Mouse (Mus musculus) midbrain, embryonic 15.5 days (tissue): Measurements from ENCODE around the gene Vhl. TPM values are rescaled to one million over a fixed set of nuclear protein-coding genes. Genes with fewer than 3 reads are reported as not detected.

Source experiments
- ATAC-seq: fragments of 200-750 bp; cut with Nextera tagmentation; replicated peaks from 2 replicates; pipeline ENCODE4 v1.8.0; 2017; ENCODE audit warnings: moderate TSS enrichment
- H3K27ac ChIP-seq: fragments of 300-500 bp; sonication (generic); 2 replicates; pipeline ENCODE4 v1.5.1; 2015; ENCODE audit warnings: mild to moderate bottlenecking, inconsistent platforms
- H3K27me3 ChIP-seq: fragments of 300-500 bp; sonication (generic); replicated peaks from 2 replicates; pipeline ENCODE4 v1.6.1; 2015; ENCODE audit warnings: inconsistent platforms
- H3K36me3 ChIP-seq: fragments of 300-500 bp; sonication (generic); replicated peaks from 2 replicates; pipeline ENCODE4 v1.6.1; 2015; ENCODE audit warnings: inconsistent platforms
- H3K4me1 ChIP-seq: fragments of 300-500 bp; sonication (generic); 2 replicates; pipeline ENCODE4 v1.6.1; 2015; ENCODE audit warnings: inconsistent platforms
- H3K4me2 ChIP-seq: fragments of 300-500 bp; sonication (generic); 2 replicates; pipeline ENCODE4 v1.6.1; 2015; ENCODE audit warnings: inconsistent platforms, mild to moderate bottlenecking, moderate library complexity
- H3K4me3 ChIP-seq: fragments of 300-500 bp; sonication (generic); 2 replicates; pipeline ENCODE4 v1.5.1; 2015; ENCODE audit warnings: mild to moderate bottlenecking, inconsistent platforms
- H3K9ac ChIP-seq: fragments of 300-500 bp; sonication (generic); 2 replicates; pipeline ENCODE4 v1.6.1; 2015; ENCODE audit warnings: mild to moderate bottlenecking, inconsistent platforms
- H3K9me3 ChIP-seq: fragments of 300-500 bp; sonication (generic); 2 replicates; pipeline ENCODE4 v1.6.1; 2016; ENCODE audit warnings: inconsistent platforms
- WGBS: fragments of 180-500 bp; shearing (Covaris S2); methylation state at CpG from one replicate; pipeline ENCODE4 v1.1.7; 2015; ENCODE audit warnings: mixed read lengths; 5-methylcytosine and 5-hydroxymethylcytosine counted together
- polyA plus RNA-seq: library from polyadenylated mRNA; unstranded; fragments of >200 nt; fragmentation: Nextera tagmentation; extraction: Ambion mirVana; gene quantifications from 2 replicates; pipeline ENCODE4 v1.2.1, GENCODE M21; 2015

The Vhl gene
- polyA plus RNA-seq, 1 experiment from 2014 or later = 75.8 TPM

DNA sequence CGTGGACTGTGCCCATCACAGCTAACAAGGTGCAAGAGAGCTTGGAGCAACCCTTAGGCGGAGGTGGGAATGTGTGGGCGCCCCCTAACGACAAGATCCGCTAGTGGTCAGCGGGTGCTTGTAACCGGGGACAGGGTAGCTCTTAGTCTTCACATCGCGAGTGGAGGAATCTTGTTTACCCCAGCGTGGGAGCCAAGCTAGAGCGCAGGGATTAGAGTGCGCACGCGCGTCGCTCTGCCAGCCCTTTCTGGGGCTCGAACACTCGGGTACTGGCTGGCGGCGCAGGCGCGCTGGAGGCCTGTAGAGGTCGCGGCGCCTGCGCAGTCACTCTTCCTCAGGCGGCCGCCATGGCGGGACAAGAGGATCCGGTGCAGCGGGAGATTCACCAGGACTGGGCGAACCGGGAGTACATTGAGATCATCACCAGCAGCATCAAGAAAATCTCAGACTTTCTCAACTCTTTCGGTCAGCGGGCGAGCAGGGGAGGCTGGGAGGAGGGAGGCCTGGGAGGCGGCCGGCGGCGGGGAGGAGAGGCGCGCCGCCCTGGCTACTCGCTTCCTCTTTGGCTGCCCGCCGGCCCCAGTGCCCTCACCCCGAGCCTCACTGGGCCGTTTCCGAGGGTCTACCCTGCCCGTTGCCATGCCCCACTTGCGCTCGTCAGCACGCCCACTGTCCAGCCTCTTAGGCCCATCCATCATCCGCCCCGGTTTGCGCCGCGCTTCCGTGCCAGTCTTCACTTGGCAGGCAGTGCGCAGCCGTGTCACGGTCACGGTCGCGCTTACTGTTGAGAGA, 19.1 kb upstream of the Vhl start, which contains the start of gene Brk1:
Brk1 (plus strand) TSS at position 341 of the 792 bp plus-strand sequence.
- H3K4me1 ChIP-seq = peaks cover 24% of the 10 kb centered on the region
- H3K9me3 ChIP-seq = no peaks in the 10 kb centered on the region
- peak within 1 kb of the TSS; percentile 90 for H3K9ac ChIP-seq
- peak within 1 kb of the TSS; percentile 95 for H3K4me3 ChIP-seq
- peak; percentile 96 for ATAC-seq
- H3K27ac ChIP-seq = peak within 1 kb of the TSS; percentile 78
- H3K27me3 ChIP-seq = no peaks in the 10 kb centered on the region
- peak within 1 kb of the TSS; percentile 89 for H3K4me2 ChIP-seq
- under 1% methylated on average over 63 of the region's 65 CpGs for WGBS
- H3K36me3 ChIP-seq = no peaks in the 10 kb centered on the region

DNA sequence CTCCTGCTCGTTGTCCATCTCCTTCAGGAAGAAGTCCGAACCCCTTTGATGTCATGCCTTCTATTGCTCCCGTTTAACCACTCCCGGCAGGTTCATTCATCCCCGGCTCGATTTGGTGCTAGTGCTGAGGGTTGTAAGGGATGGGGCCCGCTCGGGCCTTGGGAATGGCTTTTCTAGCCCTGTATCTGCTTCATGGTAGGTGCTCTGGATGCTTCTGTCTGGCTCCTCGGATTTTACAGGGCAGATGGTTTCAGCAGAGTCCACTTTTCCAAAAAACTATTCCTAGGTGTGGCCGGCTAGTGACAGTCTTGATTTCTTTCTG, 18.6 kb upstream of the Vhl start:
- no peaks in the 10 kb centered on the region for H3K9me3 ChIP-seq
- H3K27ac ChIP-seq = peak overlapping the region; percentile 78
- H3K27me3 ChIP-seq = no peaks in the 10 kb centered on the region
- peaks cover 24% of the 10 kb centered on the region for H3K4me1 ChIP-seq
- WGBS = 5% methylated on average over 10 of the region's 10 CpGs
- peak overlapping the region; percentile 89 for H3K4me2 ChIP-seq
- H3K9ac ChIP-seq = peak overlapping the region; percentile 90
- no peaks in the 10 kb centered on the region for H3K36me3 ChIP-seq
- ATAC-seq = no peak
- peak overlapping the region; percentile 95 for H3K4me3 ChIP-seq

DNA sequence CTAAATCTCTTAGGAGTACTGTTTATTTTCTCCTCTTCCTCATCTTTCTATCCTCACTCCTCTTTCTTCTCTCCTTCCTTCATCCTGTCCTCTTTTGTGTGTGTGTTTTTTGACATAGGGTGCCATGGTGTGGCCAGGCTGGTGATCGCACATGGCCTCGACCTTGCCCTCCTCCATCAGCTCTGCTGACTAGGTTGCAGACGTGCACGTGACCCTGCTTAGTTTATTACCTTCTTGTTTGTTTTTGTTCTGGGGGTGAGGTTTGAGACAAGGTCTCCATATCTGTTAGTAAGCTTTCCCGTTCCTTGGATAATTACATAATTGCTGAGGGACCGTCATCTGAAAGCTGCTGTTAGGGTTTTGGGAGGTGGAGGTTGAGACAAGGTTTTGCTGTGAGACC, 14.9 kb upstream of the Vhl start:
- WGBS = 95% methylated on average over 6 of the region's 6 CpGs
- H3K4me2 ChIP-seq = no peak overlapping the region
- H3K9me3 ChIP-seq = no peaks in the 10 kb centered on the region
- H3K27ac ChIP-seq = no peak overlapping the region
- 0 out of 2 replicates have a peak, but pooled peaks cover 4% of the 10 kb centered on the region for H3K36me3 ChIP-seq
- ATAC-seq = no peak
- no peaks in the 10 kb centered on the region for H3K27me3 ChIP-seq
- peaks cover 24% of the 10 kb centered on the region for H3K4me1 ChIP-seq
- no peak overlapping the region for H3K4me3 ChIP-seq
- H3K9ac ChIP-seq = no peak overlapping the region

DNA sequence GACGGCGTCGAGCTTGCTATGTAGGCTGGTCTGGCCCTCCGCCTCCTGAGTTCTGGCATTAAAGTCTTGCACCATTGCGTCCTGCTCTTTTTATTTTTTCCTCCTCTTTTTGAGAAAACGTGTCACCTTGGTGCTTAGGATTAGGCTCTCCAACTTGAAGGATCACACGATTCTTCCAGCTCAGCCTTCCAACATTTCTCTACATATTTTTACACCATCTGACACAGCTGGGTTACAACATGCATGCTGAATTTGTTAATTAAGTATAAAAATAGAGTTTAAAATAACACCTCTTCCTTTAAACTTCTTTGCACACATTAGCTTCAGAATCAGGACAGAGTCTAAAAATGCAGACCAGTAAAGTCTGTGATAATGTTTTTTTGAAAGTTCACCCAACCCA, 14.5 kb upstream of the Vhl start:
- ATAC-seq = no peak
- Histone ChIP-seq H3K4me1 (peaks cover 24% of the 10 kb centered on the region), H3K4me3 (no peak overlapping the region), H3K27ac (no peak overlapping the region), H3K9me3 (no peaks in the 10 kb centered on the region), H3K4me2 (no peak overlapping the region), H3K36me3 (0 out of 2 replicates have a peak, but pooled peaks cover 4% of the 10 kb centered on the region), H3K9ac (no peak overlapping the region), H3K27me3 (no peaks in the 10 kb centered on the region)
- 92% methylated on average over 7 of the region's 7 CpGs for WGBS

DNA sequence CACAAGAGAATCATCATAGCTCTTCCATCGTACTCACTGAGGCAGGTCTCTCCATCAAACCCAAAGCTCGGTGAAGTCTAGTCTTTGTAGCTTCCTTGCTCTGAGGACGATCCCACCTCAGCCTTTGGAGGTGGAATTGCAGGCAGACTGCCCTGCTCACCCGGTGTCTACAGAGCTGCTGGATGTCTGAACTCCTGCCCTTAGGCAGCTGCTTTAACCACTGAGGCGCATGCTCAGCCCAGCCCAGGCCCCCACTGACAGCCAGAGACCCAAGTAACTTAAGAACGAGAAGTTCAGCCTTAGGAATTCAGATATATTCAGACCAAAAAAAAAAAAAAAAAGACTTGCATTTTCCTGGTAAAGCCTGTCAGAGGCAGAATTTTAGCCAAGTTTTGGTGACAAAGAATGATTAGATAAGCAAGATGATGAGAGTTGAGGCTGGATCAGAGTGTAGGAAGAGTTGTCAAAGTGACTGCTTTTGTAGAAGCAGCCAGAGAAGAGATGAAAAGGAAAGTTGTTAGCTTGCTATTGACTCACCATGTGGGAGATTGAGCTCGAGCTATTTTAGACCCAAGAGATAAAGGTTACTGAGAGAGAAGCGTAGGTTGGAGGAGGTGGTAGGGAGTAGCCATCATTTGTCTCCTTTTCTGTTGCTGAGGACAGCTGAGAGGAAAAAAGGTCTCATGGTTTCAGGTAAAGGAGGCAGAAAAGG, 11.3 kb upstream of the Vhl start:
- Histone ChIP-seq H3K27ac (no peak overlapping the region), H3K9ac (no peak overlapping the region), H3K4me3 (no peak overlapping the region), H3K4me2 (no peak overlapping the region), H3K4me1 (0 out of 2 replicates have a peak, but pooled peaks cover 5% of the 10 kb centered on the region), H3K9me3 (no peaks in the 10 kb centered on the region), H3K36me3 (peaks cover 28% of the 10 kb centered on the region; the same call in 1 of the 2 replicates), H3K27me3 (no peaks in the 10 kb centered on the region)
- ATAC-seq = no peak
- 97% methylated on average over 8 of the region's 8 CpGs for WGBS

DNA sequence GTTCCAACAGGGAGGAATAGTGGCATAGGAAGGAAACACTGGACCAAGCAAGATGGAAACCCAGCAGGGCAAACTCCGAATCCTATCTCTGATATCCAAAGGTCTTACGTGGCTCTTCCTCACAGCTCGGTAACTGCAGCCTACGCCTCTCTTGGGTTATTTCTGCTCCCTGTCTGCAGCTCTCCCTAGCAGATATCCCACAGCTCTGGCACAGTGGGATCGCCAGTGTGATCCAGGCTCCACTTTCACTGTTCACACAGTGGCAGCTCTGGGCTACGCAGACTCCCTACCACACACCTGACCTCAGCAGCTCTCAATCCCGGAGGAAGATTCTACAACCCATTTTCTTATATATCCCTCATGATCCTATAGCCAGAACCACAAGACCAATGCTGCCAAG, 9.6 kb upstream of the Vhl start:
- Histone ChIP-seq H3K4me3 (no peak overlapping the region), H3K27ac (no peak overlapping the region), H3K36me3 (peaks cover 28% of the 10 kb centered on the region; the same call in 1 of the 2 replicates), H3K4me2 (no peak overlapping the region), H3K4me1 (no peaks in the 10 kb centered on the region), H3K9me3 (no peaks in the 10 kb centered on the region), H3K9ac (no peak overlapping the region), H3K27me3 (no peaks in the 10 kb centered on the region)
- ATAC-seq = no peak
- 97% methylated on average over 7 of the region's 7 CpGs for WGBS

DNA sequence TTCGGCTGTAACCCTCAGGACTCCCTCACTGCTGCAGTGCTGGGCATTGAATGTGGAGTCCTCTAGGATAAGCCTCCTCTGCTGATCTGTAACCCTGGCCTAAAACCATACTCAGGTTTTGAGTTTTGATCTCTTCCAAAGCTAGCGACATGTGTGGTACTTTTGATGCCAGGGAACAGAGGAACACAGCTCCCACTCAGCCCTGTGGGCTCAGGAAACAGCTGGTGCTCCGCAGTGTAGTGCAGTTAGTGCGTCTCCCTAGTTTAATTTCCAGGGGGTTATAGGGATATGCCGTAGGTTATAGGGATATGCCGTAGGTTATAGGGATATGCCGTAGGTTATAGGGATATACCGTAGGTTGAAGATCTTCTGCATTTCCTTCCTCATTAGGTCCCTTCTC, 8.8 kb upstream of the Vhl start:
- 95% methylated on average over 8 of the region's 8 CpGs for WGBS
- no peak for ATAC-seq

DNA sequence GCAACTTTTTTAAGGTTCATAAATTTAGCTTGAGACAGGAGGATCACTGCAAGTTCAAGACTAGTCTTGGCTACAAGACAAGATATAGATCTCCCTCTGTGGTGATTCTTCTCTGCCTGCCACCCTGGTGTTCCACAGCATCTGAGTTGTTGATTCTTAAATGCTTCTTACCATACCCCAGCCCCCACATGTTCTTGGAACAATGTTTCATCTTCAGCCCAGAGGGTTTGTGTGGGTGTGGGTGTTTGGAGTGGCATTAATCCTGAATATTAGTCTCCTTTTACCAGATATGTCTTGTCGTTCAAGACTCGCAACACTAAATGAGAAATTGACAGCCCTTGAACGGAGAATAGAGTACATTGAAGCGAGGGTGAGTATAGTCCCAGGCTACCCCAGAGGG, 8.3 kb upstream of the Vhl start:
- Histone ChIP-seq H3K9me3 (no peaks in the 10 kb centered on the region), H3K36me3 (peaks cover 28% of the 10 kb centered on the region; the same call in 1 of the 2 replicates), H3K4me3 (no peak overlapping the region), H3K27ac (no peak overlapping the region), H3K4me2 (no peak overlapping the region), H3K9ac (no peak overlapping the region), H3K27me3 (no peaks in the 10 kb centered on the region), H3K4me1 (no peaks in the 10 kb centered on the region)
- ATAC-seq = no peak
- 99% methylated on average over 4 of the region's 4 CpGs for WGBS

More for the DNA sequence above, 8.8 kb upstream of the Vhl start:
- H3K4me2 ChIP-seq = no peak overlapping the region
- H3K4me3 ChIP-seq = no peak overlapping the region
- no peaks in the 10 kb centered on the region for H3K9me3 ChIP-seq
- no peak overlapping the region for H3K27ac ChIP-seq
- H3K27me3 ChIP-seq = no peaks in the 10 kb centered on the region
- no peaks in the 10 kb centered on the region for H3K4me1 ChIP-seq
- H3K9ac ChIP-seq = no peak overlapping the region
- H3K36me3 ChIP-seq = peaks cover 28% of the 10 kb centered on the region; the same call in 1 of the 2 replicates

DNA sequence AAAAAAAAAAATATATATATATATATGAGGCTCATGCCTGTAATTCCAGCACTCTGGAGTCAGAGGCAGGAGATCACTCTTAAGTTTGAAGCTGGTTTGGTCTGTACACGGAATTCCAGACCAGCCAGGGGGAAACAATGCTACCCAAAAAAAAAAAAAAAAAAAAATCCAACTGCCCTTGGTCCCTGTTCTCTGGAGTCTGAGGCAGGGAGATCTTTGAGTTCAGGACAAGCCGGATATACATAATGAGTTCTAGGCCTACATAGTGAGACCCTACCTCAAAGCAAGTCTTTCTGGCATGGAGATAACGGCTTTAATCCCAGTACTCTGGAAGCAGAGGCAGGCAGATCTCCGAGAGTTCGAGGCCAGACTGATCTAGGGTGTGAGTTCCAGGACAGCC, 373 bp upstream of the Vhl start:
- Histone ChIP-seq H3K4me3 (peak overlapping the region; percentile 63), H3K27me3 (no peaks in the 10 kb centered on the region), H3K9me3 (no peaks in the 10 kb centered on the region), H3K4me1 (peaks cover 22% of the 10 kb centered on the region), H3K9ac (peak overlapping the region; percentile 61; the same call in 1 of the 2 replicates), H3K4me2 (peak overlapping the region; percentile 62), H3K27ac (peak overlapping the region; percentile 84), H3K36me3 (peaks cover 2% of the 10 kb centered on the region; the same call in 1 of the 2 replicates)
- WGBS = 62% methylated on average over 5 of the region's 5 CpGs
- no peak for ATAC-seq

DNA sequence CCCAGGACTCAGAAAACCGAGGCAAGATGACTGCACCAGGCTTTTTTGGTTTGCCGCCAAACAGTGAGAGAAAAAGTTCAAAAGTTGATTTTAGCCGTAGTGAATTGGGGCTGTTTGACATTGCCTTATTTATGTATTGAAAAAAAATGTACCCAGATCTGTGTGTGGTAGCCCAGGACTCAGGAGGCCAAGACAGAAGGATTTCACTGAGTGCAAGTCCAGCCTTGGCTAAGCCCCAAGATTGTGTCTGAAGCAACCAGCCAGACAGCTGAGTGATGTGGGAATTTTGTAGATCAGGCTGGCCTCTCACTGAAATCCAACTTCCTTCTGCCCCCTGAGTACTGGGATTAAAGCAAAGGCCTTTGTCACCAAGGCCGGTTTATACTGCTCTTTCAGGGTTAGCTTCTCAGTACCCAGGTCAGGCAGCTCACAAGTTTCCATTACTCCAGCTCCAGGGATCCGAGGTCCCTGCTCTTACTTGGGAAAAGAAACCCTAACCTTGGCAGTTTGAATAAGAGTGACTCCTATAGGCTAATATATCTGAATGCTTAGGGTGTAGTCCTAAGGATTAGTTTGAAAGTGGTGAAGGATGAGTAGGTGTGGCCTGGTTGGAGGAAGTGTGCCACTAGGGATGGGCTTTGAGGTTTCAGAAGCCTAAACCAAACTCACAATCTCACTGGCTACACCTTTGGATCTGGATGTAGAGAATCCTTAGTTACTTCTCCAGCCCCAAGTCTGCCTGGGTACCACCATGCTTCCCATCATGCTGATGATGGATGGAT, 1.4 kb downstream of the Vhl start:
- Histone ChIP-seq H3K27me3 (no peaks in the 10 kb centered on the region), H3K9ac (peak overlapping the region; percentile 61; the same call in 1 of the 2 replicates), H3K27ac (0 out of 2 replicates have a peak overlapping the region, but pooled peaks have one; percentile 84), H3K4me2 (peak overlapping the region; percentile 62), H3K4me3 (peak overlapping the region; percentile 63), H3K4me1 (peaks cover 22% of the 10 kb centered on the region), H3K36me3 (peaks cover 15% of the 10 kb centered on the region), H3K9me3 (no peaks in the 10 kb centered on the region)
- no peak for ATAC-seq
- 37% methylated on average over 5 of the region's 5 CpGs for WGBS

DNA sequence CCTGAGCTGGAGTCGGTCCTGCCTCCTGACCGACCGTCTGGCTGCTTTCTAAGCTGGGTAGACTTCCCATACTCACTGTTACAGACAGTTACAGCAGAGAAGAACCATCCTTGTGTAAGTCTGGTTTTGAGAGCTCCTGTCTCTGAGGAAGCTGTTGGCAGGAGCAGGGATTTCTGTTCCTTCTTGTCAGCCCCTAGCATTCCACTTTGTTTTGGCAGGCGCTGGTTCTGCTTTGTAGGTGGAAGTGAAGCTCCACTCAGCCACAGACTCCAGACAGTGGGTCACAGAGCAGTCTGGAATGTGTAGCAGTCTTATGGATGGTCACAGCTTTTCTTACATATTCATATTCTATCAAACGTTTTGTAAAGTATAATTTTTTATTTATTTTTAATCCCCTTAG, 6.6 kb downstream of the Vhl start:
- H3K4me1 ChIP-seq = peaks cover 11% of the 10 kb centered on the region
- no peak overlapping the region for H3K9ac ChIP-seq
- no peak overlapping the region for H3K4me2 ChIP-seq
- H3K36me3 ChIP-seq = peaks cover 27% of the 10 kb centered on the region
- H3K9me3 ChIP-seq = no peaks in the 10 kb centered on the region
- no peaks in the 10 kb centered on the region for H3K27me3 ChIP-seq
- no peak for ATAC-seq
- no peak overlapping the region for H3K27ac ChIP-seq
- whole genome bisulfite sequencing = 88% methylated on average over 5 of the region's 5 CpGs
- H3K4me3 ChIP-seq = no peak overlapping the region

DNA sequence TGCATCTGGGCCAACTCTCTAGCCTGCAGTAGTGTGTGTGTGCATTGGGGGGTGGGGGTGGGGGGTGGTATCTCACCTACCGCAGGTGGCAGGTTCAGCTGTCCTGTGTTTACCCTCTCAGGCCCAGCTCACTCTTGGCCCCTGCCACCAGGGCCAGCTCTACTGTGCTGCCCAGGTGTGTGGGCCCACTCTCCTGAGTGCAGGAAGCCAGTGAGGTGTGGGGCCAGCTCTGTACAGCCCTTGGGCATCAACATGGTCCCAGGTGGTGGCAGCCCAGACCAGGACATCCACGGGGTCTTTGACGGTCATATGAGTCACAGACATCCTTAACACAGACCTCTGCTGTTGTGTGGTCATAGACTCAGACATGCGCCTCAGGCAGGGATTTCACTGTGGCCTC, 9.1 kb downstream of the Vhl start:
- no peak overlapping the region for H3K4me3 ChIP-seq
- no peak for ATAC-seq
- no peaks in the 10 kb centered on the region for H3K9me3 ChIP-seq
- no peak overlapping the region for H3K9ac ChIP-seq
- H3K27ac ChIP-seq = no peak overlapping the region
- H3K4me1 ChIP-seq = no peaks in the 10 kb centered on the region
- no peak overlapping the region for H3K4me2 ChIP-seq
- no peaks in the 10 kb centered on the region for H3K27me3 ChIP-seq
- peaks cover 27% of the 10 kb centered on the region for H3K36me3 ChIP-seq
- 98% methylated on average over 4 of the region's 4 CpGs for WGBS
